Mouse (Mus musculus) right cerebral cortex, postnatal 10 days (tissue): ENCODE results near the gene Actn1.

ENCODE experiments used
- DNase-seq, 2 experiments: peaks; one replicate each; pipeline ENCODE4 v3.0.0; 2021; ENCODE audit warnings: low spot score in 2 of 2

The Actn1 gene

DNA sequence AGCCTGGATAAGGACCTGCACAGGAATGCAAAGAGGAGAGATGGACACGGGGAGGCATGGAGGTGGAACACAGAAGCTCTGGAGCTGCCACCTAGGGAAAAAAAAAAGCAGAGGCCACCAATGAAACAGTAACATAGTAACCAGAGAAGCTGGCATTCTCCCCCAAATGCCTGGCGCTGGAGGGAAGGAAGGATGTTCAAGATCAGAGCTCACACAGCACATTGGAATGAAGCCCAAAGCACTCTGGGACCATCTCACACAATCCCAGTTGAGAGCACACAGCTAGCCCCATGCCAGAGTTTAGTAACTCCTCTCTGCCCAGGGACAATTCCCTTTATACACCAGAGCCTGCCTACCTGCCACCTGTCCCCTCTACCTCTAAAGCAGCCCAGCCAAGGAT is 34.1 kb downstream of the Actn1 start:
- DNase-seq: no peak

DNA sequence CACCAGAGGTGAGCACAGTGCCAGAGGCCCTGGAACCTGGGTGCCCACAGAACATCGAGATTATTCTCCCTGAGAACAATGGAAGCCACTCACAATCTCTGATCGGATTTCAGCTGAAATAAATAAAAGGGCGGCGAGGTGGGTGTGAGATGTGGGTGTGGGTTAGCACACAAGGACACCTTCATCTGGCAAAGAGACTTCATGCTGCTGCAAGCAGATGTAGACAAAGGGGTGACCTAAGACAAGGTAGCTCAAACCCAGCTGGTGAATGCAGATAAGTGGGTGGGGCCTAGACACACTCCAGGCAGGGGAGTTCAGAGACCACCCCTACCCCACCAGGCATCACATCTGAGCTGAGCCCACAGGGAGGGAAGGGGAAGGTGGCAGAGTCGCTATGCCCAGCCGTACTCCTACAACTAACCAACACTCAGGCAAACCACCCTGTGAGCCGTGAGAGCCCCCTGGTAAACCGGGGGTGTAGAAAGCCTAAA is 35.9 kb downstream of the Actn1 start:
- DNase-seq: no peak

DNA sequence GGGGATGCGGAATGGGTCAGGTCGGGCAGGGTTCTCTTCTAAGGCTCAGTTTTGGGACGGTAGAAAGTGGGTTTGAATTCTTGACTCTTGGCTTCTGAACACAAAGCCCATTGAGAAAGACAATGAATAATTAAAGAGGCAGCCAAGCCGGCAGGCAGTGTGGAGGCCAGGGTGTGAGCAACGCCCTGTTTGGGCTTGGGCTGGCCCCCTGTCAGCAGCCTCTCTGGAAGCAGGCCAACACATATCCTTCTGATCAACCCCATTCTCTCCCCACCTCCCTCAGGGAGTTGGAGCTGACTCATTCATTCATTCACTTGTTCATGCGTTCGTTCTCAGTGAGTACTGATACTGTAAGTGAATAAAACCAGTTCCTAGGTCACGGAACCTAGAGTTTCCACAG is 36.7 kb downstream of the Actn1 start:
- no peak for DNase-seq

GRCm38 (mm10) chr12:80222473-80222872 is 37.7 kb downstream of the Actn1 start:
- DNase-seq: no peak

- no peak for DNase-seq
These were observed 39.7 kb downstream of the Actn1 start for GRCm38 (mm10) chr12:80220260-80221038.

DNA sequence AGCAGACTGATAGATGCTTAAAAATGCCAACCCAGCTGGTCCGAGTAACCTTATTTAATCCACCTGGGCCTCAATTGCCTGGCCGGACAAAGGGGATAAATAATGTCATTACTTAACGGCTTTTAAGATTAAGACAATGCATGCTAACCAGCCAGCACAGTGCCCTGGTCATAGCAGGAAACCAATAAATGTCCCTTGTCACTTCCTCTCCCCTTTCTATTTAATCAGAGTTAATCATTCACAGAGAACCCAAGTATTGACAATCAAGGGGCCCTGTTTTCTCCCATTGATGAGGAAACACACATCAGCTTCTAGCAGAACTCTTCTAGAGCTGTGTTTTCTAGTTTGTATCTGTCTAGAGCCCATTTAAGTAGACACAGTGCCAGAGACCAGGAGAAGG is 41.4 kb downstream of the Actn1 start:
- no peak for DNase-seq

- DNase-seq: no peak
These were observed 42.0 kb downstream of the Actn1 start for GRCm38 (mm10) chr12:80218045-80218611.

DNA sequence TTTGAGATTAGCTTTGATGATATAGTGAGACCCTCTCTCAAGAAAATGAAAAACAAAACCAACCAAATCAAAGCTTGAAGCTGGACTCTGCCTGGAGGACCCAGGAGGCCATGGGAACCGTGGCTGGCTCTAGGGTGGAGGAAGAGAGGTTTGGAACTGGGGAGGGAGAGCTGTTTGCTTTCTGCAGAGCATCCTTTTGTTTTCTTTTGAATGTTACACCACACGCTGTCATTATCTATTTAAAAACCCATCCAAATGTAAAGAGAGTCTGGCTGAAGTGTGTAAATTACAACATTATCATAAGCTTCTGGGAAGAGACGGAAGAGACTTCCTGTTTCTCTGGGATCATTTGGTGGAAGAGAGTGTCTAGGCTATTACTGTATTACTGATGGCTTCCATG is 43.1 kb downstream of the Actn1 start:
- DNase-seq: no peak

DNA sequence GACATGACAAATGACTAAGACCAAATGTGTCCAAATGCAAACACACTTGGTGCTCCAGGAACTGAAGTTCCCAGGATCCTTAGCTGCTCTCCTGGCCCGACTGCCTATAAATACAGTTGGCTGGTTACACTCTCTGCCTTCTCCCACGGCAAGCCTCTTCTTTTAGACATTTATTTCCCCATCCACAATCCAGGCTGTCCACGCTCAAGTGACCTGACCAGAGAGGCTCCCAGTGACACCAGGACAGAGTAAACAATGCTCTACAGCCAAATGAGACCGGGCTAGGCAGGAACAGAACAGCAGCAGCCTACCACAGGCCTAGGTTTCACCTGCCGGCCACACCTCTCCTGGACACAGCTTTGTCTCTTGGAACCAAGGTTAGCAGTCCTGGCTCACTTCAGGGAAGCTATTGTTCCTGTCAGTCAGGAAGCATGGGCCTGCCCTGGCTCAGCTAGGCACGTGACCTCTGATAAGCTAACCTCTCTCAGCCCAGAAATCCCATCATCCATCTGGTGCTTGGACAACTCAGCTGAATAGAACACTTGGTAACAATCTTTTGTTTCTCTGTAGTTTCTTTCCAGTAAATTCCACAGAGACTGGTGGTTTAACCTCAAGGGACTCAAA is 43.8 kb downstream of the Actn1 start:
- no peak for DNase-seq

- no peak for DNase-seq
These were observed 46.4 kb downstream of the Actn1 start for GRCm38 (mm10) chr12:80213810-80214209.

DNA sequence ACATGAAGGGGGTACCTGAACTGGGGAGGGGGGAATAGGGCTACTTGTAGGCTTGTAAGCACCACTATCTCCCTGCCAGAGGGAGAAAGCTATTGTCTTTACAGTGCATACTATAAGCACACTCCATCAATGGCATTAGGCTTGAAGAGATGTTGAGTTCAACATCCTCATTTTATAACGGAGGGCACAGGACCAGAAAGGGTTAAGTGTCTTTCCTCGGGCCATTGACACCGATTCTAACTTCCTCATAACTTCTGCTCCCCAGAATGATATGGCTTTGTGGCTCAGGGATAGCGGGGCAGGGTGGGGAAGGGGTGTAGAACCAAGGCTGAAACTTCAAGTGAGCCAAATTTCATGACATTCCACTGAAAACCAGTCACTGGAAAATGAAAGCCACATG is 46.9 kb downstream of the Actn1 start:
- no peak for DNase-seq

- no peak for DNase-seq
These were observed 49.2 kb downstream of the Actn1 start for GRCm38 (mm10) chr12:80210791-80211612.

DNA sequence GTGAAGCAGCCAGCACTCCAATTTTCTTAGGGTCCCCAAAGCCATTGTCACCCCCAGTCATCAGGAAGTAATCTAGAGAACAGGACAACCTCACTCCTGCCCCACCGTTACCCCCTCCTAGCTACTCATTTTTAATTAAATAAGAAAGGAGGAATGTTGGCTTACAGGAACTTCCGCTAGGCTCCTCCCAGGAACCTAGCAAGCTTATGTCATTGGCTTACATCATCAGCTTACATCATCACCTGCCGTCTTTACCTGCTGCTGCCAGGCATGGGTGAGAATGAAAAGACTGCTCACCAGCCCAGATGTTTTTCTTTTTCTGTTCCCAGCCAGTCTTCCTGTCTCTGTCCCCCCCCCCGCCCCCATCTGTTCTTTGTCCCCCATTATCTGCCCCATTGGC is 50.3 kb downstream of the Actn1 start:
- DNase-seq: no peak

- DNase-seq: no peak
These were observed 51.9 kb downstream of the Actn1 start for GRCm38 (mm10) chr12:80208126-80208820.

- no peak for DNase-seq
These were observed 56.9 kb downstream of the Actn1 start for GRCm38 (mm10) chr12:80203284-80203683.

GRCm38 (mm10) chr12:80199738-80200137 is 60.4 kb downstream of the Actn1 start:
- no peak for DNase-seq

DNA sequence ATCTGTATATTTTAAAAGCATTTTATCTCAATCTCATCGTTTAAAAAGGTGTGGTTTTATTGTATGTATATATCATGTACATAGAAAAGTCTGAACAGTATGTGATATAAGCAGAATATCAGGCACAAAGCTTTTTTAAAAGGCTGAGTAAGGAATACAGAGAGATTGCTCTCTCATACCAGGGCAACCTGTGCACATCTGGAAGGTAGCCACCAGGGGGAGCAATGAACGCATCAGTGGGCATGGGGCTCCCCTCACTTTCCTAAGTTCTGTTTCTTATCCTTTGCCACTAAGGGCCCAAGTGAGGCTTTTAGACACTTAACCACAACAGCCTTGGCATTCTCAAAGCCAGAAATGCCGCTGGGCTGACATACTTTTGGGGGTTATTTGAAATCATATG is 61.7 kb downstream of the Actn1 start:
- peak; percentile 61 to 83 for DNase-seq

GRCm38 (mm10) chr12:80197343-80197742 is 62.8 kb downstream of the Actn1 start:
- no peak for DNase-seq

DNA sequence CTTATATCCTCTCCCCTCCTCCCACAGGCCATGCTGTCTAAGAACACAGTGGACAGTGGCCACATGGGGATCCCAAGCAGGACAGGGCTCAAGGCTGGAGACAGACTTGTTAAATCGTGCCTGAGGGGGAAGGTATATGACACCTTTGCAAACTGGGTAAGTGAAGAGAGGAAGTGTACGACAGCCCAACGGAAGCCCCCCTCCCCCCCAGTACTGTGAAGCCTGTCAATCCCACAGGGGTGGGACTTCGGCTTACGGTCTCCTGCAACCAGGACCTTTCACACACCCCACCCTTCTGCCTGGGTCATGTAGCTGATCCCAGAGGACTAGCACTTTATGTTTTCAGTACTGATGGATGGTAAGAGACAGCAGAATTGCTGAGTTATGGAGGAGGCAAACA is 68.4 kb downstream of the Actn1 start:
- DNase-seq: no peak

- no peak for DNase-seq
These were observed 68.8 kb downstream of the Actn1 start for GRCm38 (mm10) chr12:80191371-80191770.

DNA sequence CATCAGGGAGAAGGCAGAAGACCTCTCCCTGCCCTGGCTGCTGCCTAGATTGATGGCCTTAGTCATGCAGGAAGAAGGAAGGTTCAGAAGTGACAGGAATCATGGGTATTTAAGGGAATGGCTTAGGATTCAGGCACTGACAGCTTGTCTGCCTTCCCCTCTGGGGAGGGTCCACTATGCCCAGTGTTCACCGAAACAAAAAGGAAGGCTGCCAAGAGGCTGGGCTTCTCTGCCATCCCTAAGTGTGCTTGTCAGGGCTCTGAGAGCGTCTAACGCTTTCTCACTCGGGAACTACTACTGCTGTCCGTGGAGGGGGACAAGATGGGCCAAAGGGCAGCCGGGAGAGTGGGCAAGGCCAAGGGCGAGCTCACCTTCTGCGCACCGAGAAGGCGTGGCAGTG is 69.3 kb downstream of the Actn1 start:
- DNase-seq: no peak

DNA sequence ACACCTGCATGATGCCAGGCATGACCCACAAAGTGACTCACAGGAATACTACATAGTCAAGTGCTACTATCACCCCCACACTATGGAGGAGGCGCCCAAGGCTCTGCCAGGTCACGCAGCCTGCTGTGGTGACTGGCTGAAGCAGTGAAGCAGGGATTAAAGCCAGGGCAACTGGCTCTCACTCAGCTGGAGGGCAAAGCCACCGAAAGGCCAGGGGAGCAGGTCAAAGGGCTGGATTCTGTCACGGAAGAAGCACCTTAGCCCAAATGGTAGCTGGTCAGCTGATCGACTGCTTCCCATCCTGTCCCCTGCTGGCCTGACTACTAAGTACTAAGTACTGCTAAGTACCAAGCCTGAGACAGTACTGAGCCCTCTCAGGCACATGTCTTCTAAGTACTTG is 76.1 kb downstream of the Actn1 start:
- DNase-seq: no peak
